Mouse (Mus musculus) limb, embryonic 10.5 days (tissue): ENCODE data around the gene Pop7. TPM values are rescaled to one million over a fixed set of nuclear protein-coding genes. Genes with fewer than 3 reads are reported as not detected.
A peak's percentile ranks its signal among the peaks of the same experiment; 100 is the strongest.

Experiments
- DNase-seq: peaks from one replicate; pipeline ENCODE4 v3.0.0-alpha.2; 2017; ENCODE audit warnings: low spot score
- H3K27ac ChIP-seq: fragments of 300-500 bp; sonication (generic); 2 replicates; pipeline ENCODE4 v1.5.1; 2016; ENCODE audit warnings: mild to moderate bottlenecking
- H3K27me3 ChIP-seq: fragments of 300-500 bp; sonication (generic); 2 replicates; pipeline ENCODE4 v1.6.1; 2016; ENCODE audit warnings: low read depth, mild to moderate bottlenecking; ENCODE audit not compliant: poor library complexity, severe bottlenecking
- H3K36me3 ChIP-seq: fragments of 300-500 bp; sonication (generic); 2 replicates; pipeline ENCODE4 v1.6.1; 2016; ENCODE audit warnings: mild to moderate bottlenecking, moderate library complexity
- H3K4me1 ChIP-seq: fragments of 300-500 bp; sonication (generic); 2 replicates; pipeline ENCODE4 v1.6.1; 2016
- H3K4me3 ChIP-seq: fragments of 300-500 bp; sonication (generic); 2 replicates; pipeline ENCODE4 v1.5.1; 2016; ENCODE audit warnings: mild to moderate bottlenecking, moderate library complexity
- H3K9me3 ChIP-seq: fragments of 300-500 bp; sonication (generic); replicated peaks from 2 replicates; pipeline ENCODE4 v1.6.1; 2016; ENCODE audit warnings: mild to moderate bottlenecking
- WGBS: fragments of 180-500 bp; shearing (Covaris S2); methylation state at CpG from one replicate; pipeline ENCODE4 v1.1.7; 2016; 5-methylcytosine and 5-hydroxymethylcytosine counted together
- polyA plus RNA-seq: library from polyadenylated mRNA; unstranded; fragments of >200 nt; fragmentation: Nextera tagmentation; extraction: Ambion mirVana; gene quantifications from 2 replicates; pipeline ENCODE4 v1.2.1, GENCODE M21; 2016

Pop7 gene
- polyA plus RNA-seq, 1 experiment from 2014 or later: 53.2 TPM

- H3K9me3 ChIP-seq: no peaks in the 10 kb centered on the region
- peaks cover 30% of the 10 kb centered on the region for H3K36me3 ChIP-seq
- peaks cover 38% of the 10 kb centered on the region for H3K4me1 ChIP-seq
- peak overlapping the region; percentile 100 for H3K4me3 ChIP-seq
- WGBS: 2% methylated on average over 37 of the region's 52 CpGs
- H3K27ac ChIP-seq: peak overlapping the region; percentile 99
- H3K27me3 ChIP-seq: no peaks in the 10 kb centered on the region
- peak; percentile 88 for DNase-seq
These were observed 7.7 kb upstream of the Pop7 start for GRCm38 (mm10) chr5:137510014-137510501.

GRCm38 (mm10) chr5:137504041-137504440, 1.7 kb upstream of the Pop7 start:
- DNase-seq: no peak
- Histone ChIP-seq H3K4me1 (peaks cover 17% of the 10 kb centered on the region), H3K36me3 (peaks cover 15% of the 10 kb centered on the region), H3K4me3 (no peak overlapping the region), H3K27ac (no peak overlapping the region), H3K9me3 (no peaks in the 10 kb centered on the region), H3K27me3 (no peaks in the 10 kb centered on the region)
- WGBS: 85% methylated on average over 6 of the region's 6 CpGs

- H3K36me3 ChIP-seq: peaks cover 15% of the 10 kb centered on the region
- under 1% methylated on average over 29 of the region's 30 CpGs for WGBS
- H3K27ac ChIP-seq: peak overlapping the region; percentile 95
- peaks cover 17% of the 10 kb centered on the region for H3K4me1 ChIP-seq
- H3K27me3 ChIP-seq: no peaks in the 10 kb centered on the region
- DNase-seq: peak; percentile 92
- H3K9me3 ChIP-seq: no peaks in the 10 kb centered on the region
- H3K4me3 ChIP-seq: peak overlapping the region; percentile 75
These were observed 371 bp upstream of the Pop7 start for GRCm38 (mm10) chr5:137502667-137503110.

- no peaks in the 10 kb centered on the region for H3K27me3 ChIP-seq
- no peak for DNase-seq
- H3K4me1 ChIP-seq: peaks cover 17% of the 10 kb centered on the region
- 93% methylated on average over 7 of the region's 7 CpGs for WGBS
- no peaks in the 10 kb centered on the region for H3K9me3 ChIP-seq
- peaks cover 15% of the 10 kb centered on the region for H3K36me3 ChIP-seq
- H3K4me3 ChIP-seq: no peak overlapping the region
- no peak overlapping the region for H3K27ac ChIP-seq
These were observed 2.1 kb downstream of the Pop7 start for GRCm38 (mm10) chr5:137500186-137500585.

GRCm38 (mm10) chr5:137493831-137494230, 8.5 kb downstream of the Pop7 start:
- no peak overlapping the region for H3K4me3 ChIP-seq
- no peaks in the 10 kb centered on the region for H3K9me3 ChIP-seq
- no peak overlapping the region for H3K27ac ChIP-seq
- 86% methylated on average over 13 of the region's 13 CpGs for WGBS
- no peaks in the 10 kb centered on the region for H3K27me3 ChIP-seq
- H3K36me3 ChIP-seq: no peaks in the 10 kb centered on the region
- H3K4me1 ChIP-seq: no peaks in the 10 kb centered on the region; the same call in 1 of the 2 replicates
- no peak for DNase-seq

- Histone ChIP-seq H3K4me1 (no peaks in the 10 kb centered on the region; the same call in 1 of the 2 replicates), H3K27ac (no peak overlapping the region), H3K9me3 (no peaks in the 10 kb centered on the region), H3K27me3 (0 out of 2 replicates have a peak, but pooled peaks cover 2% of the 10 kb centered on the region), H3K4me3 (no peak overlapping the region), H3K36me3 (no peaks in the 10 kb centered on the region)
- WGBS: 61% methylated on average over 4 of the region's 4 CpGs
- no peak for DNase-seq
These were observed 10.8 kb downstream of the Pop7 start for GRCm38 (mm10) chr5:137491559-137491958.

GRCm38 (mm10) chr5:137487616-137488015, 14.7 kb downstream of the Pop7 start:
- WGBS: 83% methylated on average over 7 of the region's 7 CpGs
- no peak for DNase-seq
- no peak overlapping the region for H3K27ac ChIP-seq
- H3K4me3 ChIP-seq: no peak overlapping the region
- H3K36me3 ChIP-seq: no peaks in the 10 kb centered on the region
- peaks cover 26% of the 10 kb centered on the region for H3K27me3 ChIP-seq
- peaks cover 17% of the 10 kb centered on the region for H3K4me1 ChIP-seq
- no peaks in the 10 kb centered on the region for H3K9me3 ChIP-seq

GRCm38 (mm10) chr5:137485851-137486155, 16.5 kb downstream of the Pop7 start:
- DNase-seq: peak; percentile 53
- Histone ChIP-seq H3K9me3 (no peaks in the 10 kb centered on the region), H3K4me1 (peaks cover 30% of the 10 kb centered on the region), H3K27ac (peak overlapping the region; percentile 76), H3K27me3 (peaks cover 26% of the 10 kb centered on the region), H3K36me3 (no peaks in the 10 kb centered on the region), H3K4me3 (peak overlapping the region; percentile 57)
- 2% methylated on average over 17 of the region's 17 CpGs for WGBS

- Histone ChIP-seq H3K4me1 (peaks cover 30% of the 10 kb centered on the region), H3K27me3 (peaks cover 26% of the 10 kb centered on the region), H3K9me3 (no peaks in the 10 kb centered on the region), H3K27ac (peak overlapping the region; percentile 76), H3K4me3 (peak overlapping the region; percentile 57), H3K36me3 (no peaks in the 10 kb centered on the region)
- WGBS: 8% methylated on average over 30 of the region's 30 CpGs
- DNase-seq: peak; percentile 46
These were observed 17.1 kb downstream of the Pop7 start for GRCm38 (mm10) chr5:137485071-137485850.

GRCm38 (mm10) chr5:137481897-137482296, 20.4 kb downstream of the Pop7 start:
- Histone ChIP-seq H3K27ac (peak overlapping the region; percentile 58), H3K27me3 (peaks cover 26% of the 10 kb centered on the region), H3K36me3 (no peaks in the 10 kb centered on the region), H3K4me3 (no peak overlapping the region), H3K4me1 (peaks cover 30% of the 10 kb centered on the region), H3K9me3 (no peaks in the 10 kb centered on the region)
- 30% methylated on average over 8 of the region's 8 CpGs for WGBS
- DNase-seq: no peak

- Histone ChIP-seq H3K4me3 (no peak overlapping the region), H3K9me3 (no peaks in the 10 kb centered on the region), H3K27ac (no peak overlapping the region), H3K36me3 (no peaks in the 10 kb centered on the region), H3K4me1 (peaks cover 27% of the 10 kb centered on the region), H3K27me3 (peaks cover 21% of the 10 kb centered on the region)
- peak; percentile 78 for DNase-seq
These were observed 21.2 kb downstream of the Pop7 start for GRCm38 (mm10) chr5:137481138-137481537.

GRCm38 (mm10) chr5:137476964-137477363, 25.4 kb downstream of the Pop7 start, which contains the start of gene Zan:
TSS of gene Zan (minus strand) at chr5:137477064.
- 83% methylated on average over 5 of the region's 5 CpGs for WGBS
- H3K27me3 ChIP-seq: no peaks in the 10 kb centered on the region

GRCm38 (mm10) chr5:137474351-137474750, 28.0 kb downstream of the Pop7 start:
- no peak overlapping the region for H3K4me3 ChIP-seq
- peaks cover 5% of the 10 kb centered on the region; the same call in 1 of the 2 replicates for H3K4me1 ChIP-seq
- DNase-seq: no peak
- no peaks in the 10 kb centered on the region for H3K27me3 ChIP-seq
- 0 out of 2 replicates have a peak overlapping the region, but pooled peaks have one; percentile 0 for H3K27ac ChIP-seq
- H3K36me3 ChIP-seq: no peaks in the 10 kb centered on the region
- WGBS: 54% methylated on average over 2 of the region's 2 CpGs
- H3K9me3 ChIP-seq: no peaks in the 10 kb centered on the region

More at GRCm38 (mm10) chr5:137476964-137477363, 25.4 kb downstream of the Pop7 start, which contains the start of gene Zan:
- Histone ChIP-seq H3K36me3 (no peaks in the 10 kb centered on the region), H3K27ac (no peak within 1 kb of the TSS), H3K4me1 (peaks cover 12% of the 10 kb centered on the region), H3K9me3 (no peaks in the 10 kb centered on the region), H3K4me3 (no peak within 1 kb of the TSS)
- no peak for DNase-seq
